14 mouse cellular contexts compared by ENCODE assay signal in the genomic region with DNA sequence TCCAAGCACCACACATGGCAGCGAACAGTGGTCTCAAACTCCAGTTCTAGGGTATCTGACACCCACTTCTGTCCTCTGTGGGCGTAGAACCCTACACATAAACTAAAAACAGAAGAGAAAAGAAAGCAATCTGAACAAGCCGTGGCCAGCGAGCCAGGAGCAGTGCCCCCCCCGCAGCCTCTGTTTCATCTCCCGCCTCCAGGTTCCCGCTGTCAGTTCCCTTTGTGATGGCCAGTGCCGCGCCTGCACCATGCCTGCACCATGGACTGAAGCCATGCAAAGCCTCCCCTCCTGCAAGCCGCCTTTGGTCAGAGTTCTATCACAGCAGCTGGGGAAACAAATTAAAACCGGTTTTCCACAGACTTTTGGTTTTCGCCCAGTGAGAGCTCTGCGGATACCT.
DNase-seq lines count a peak whose midpoint lies in the region; ATAC-seq lines count a peak whose summit lies in the region.
"Had no signal": no experiment of that assay in that cellular context is flagged by ENCODE, and none has a peak within 500 bp of the region (broad histone marks: within the 10 kb centered on the region; RNA-seq: fewer than 3 reads in every experiment).

No protein-coding gene starts in this region.

- peaks cover 9% of the 10 kb centered on the region for H3K36me3 ChIP-seq in heart, embryonic 13.5 days
- no peaks in the 10 kb centered on the region; the same call in 1 of the 2 replicates for H3K36me3 ChIP-seq in neural tube, embryonic 12.5 days
- no peaks in the 10 kb centered on the region for H3K36me3 ChIP-seq in hindbrain, embryonic 13.5 days

- H3K27me3 ChIP-seq in heart, embryonic 13.5 days (replicated peaks) = no peaks in the 10 kb centered on the region
- H3K27me3 ChIP-seq in neural tube, embryonic 12.5 days (replicated peaks) = no peaks in the 10 kb centered on the region
- H3K27me3 ChIP-seq in hindbrain, embryonic 13.5 days = no peaks in the 10 kb centered on the region

- WGBS in heart, embryonic 13.5 days = 55% methylated on average over 13 of the region's 13 CpGs
- 39% methylated on average over 13 of the region's 13 CpGs for WGBS in neural tube, embryonic 12.5 days
- WGBS in hindbrain, embryonic 13.5 days = 25% methylated on average over 13 of the region's 13 CpGs

- H3K4me3 ChIP-seq in heart, embryonic 13.5 days = no peak overlapping the region
- H3K4me3 ChIP-seq in neural tube, embryonic 12.5 days = no peak overlapping the region
- H3K4me3 ChIP-seq in hindbrain, embryonic 13.5 days = no peak overlapping the region
- H3K4me3 ChIP-seq: erythroblast, embryonic 14.5 days had no signal

- no peaks in the 10 kb centered on the region for H3K9me3 ChIP-seq in heart, embryonic 13.5 days
- H3K9me3 ChIP-seq in neural tube, embryonic 12.5 days = no peaks in the 10 kb centered on the region
- no peaks in the 10 kb centered on the region for H3K9me3 ChIP-seq in hindbrain, embryonic 13.5 days

- 0 out of 2 replicates have a peak overlapping the region, but pooled peaks have one; percentile 9 for H3K27ac ChIP-seq in heart, embryonic 13.5 days (replicated peaks)
- no peak overlapping the region for H3K27ac ChIP-seq in neural tube, embryonic 12.5 days
- peak overlapping the region; percentile 64 for H3K27ac ChIP-seq in hindbrain, embryonic 13.5 days

- H3K4me1 ChIP-seq in heart, embryonic 13.5 days = peaks cover 48% of the 10 kb centered on the region
- H3K4me1 ChIP-seq in neural tube, embryonic 12.5 days = peaks cover 47% of the 10 kb centered on the region
- peaks cover 55% of the 10 kb centered on the region for H3K4me1 ChIP-seq in hindbrain, embryonic 13.5 days (replicated peaks)

- no peak for ATAC-seq in heart, embryonic 13.5 days (ENCODE audit: extremely low read depth, insufficient number of reproducible peaks, low FRiP score, low TSS enrichment)
- no peak for ATAC-seq in neural tube, embryonic 12.5 days (ENCODE audit: low FRiP score, low read depth)
- no peak for ATAC-seq in hindbrain, embryonic 13.5 days (ENCODE audit: low FRiP score)
- ATAC-seq: liver, postnatal 0 days had no signal

- peak overlapping the region; percentile 47 for H3K9ac ChIP-seq in heart, embryonic 13.5 days
- 0 out of 2 replicates have a peak overlapping the region, but pooled peaks have one; percentile 1 for H3K9ac ChIP-seq in neural tube, embryonic 12.5 days
- peak overlapping the region; percentile 40; the same call in 1 of the 2 replicates for H3K9ac ChIP-seq in hindbrain, embryonic 13.5 days
- H3K9ac ChIP-seq: liver, postnatal 0 days had no signal

- DNase-seq in heart, adult 8-10 months (ENCODE audit: low spot score) = no peak
- no peak for DNase-seq in neural tube, embryonic 10.5 days (ENCODE audit: extremely low spot score, low spot score)
- DNase-seq in B cell, adult 2 months = no peak
- no peak for DNase-seq in ovary, adult 18-20 months (ENCODE audit: low spot score)
- DNase-seq in kidney, adult 9 months = no peak
- DNase-seq: cerebellum, adult 11-12 months; gastrocnemius, postnatal 36 days; heart, postnatal 36 days; kidney, adult 8-10 months; liver, postnatal 0 days had no signal

- no peak overlapping the region for H3K4me2 ChIP-seq in heart, embryonic 13.5 days
- H3K4me2 ChIP-seq in neural tube, embryonic 12.5 days (replicated peaks) = no peak overlapping the region
- no peak overlapping the region for H3K4me2 ChIP-seq in hindbrain, embryonic 13.5 days
